ENCODE assay signal across 9 mouse cellular contexts in genomic region chr6:52197271-52197670, GRCm38 (mm10). TPM values are rescaled to one million over a fixed set of nuclear protein-coding genes. Genes with fewer than 3 reads are reported as not detected.
DNase-seq lines count a peak whose midpoint lies in the region; ATAC-seq and TF ChIP-seq lines count a peak whose summit lies in the region.
"Had no signal": no experiment of that assay in that cellular context is flagged by ENCODE, and none has a peak within 500 bp of the region (broad histone marks: within the 10 kb centered on the region; RNA-seq: fewer than 3 reads in every experiment).

No protein-coding gene starts in this region.

- DNase-seq in retina, embryonic 14.5 days (ENCODE audit: low spot score), result peak; percentile 65
- DNase-seq in retina, postnatal 1 day, result no peak
- DNase-seq in heart, postnatal 0 days (ENCODE audit: low spot score), result peak; percentile 71
- DNase-seq in limb, embryonic 11.5 days (ENCODE audit: low spot score), result peak; percentile 65
- no peak for DNase-seq in cerebellum, postnatal 14 days
- no peak for DNase-seq in cerebellum, postnatal 36 days

- H3K27me3 ChIP-seq in heart, postnatal 0 days (ENCODE audit: control insufficient read depth, insufficient read depth, low read length), result peaks cover 100% of the 10 kb centered on the region
- H3K27me3 ChIP-seq in limb, embryonic 11.5 days (ENCODE audit: control insufficient read depth, insufficient read depth, low read length), result no peaks in the 10 kb centered on the region
- H3K27me3 ChIP-seq in stomach, embryonic 16.5 days (ENCODE audit: control insufficient read depth, insufficient read depth, low read length), result peaks cover 8% of the 10 kb centered on the region; the same call in 1 of the 2 replicates
- peaks cover 97% of the 10 kb centered on the region for H3K27me3 ChIP-seq in forebrain, embryonic 12.5 days

- no peaks in the 10 kb centered on the region for H3K9me3 ChIP-seq in heart, postnatal 0 days (replicated peaks; ENCODE audit: control insufficient read depth, low read length)
- no peaks in the 10 kb centered on the region for H3K9me3 ChIP-seq in limb, embryonic 11.5 days (ENCODE audit: control insufficient read depth, low read length)
- H3K9me3 ChIP-seq in stomach, embryonic 16.5 days (replicated peaks; ENCODE audit: control insufficient read depth, low read length), result no peaks in the 10 kb centered on the region
- H3K9me3 ChIP-seq in forebrain, embryonic 12.5 days, result no peaks in the 10 kb centered on the region

- no peak overlapping the region for H3K4me2 ChIP-seq in heart, postnatal 0 days (ENCODE audit: low read depth, low read length)
- peak overlapping the region; percentile 4; the same call in 1 of the 2 replicates for H3K4me2 ChIP-seq in limb, embryonic 11.5 days (ENCODE audit: low read depth, severe bottlenecking)
- peak overlapping the region; percentile 45 for H3K4me2 ChIP-seq in stomach, embryonic 16.5 days (ENCODE audit: low read depth, low read length)
- H3K4me2 ChIP-seq in forebrain, embryonic 12.5 days, result no peak overlapping the region

- 0 out of 2 replicates have a peak, but pooled peaks cover under 1% of the 10 kb centered on the region for H3K4me1 ChIP-seq in heart, postnatal 0 days (ENCODE audit: control insufficient read depth, insufficient read depth)
- H3K4me1 ChIP-seq in limb, embryonic 11.5 days (ENCODE audit: control insufficient read depth, insufficient read depth, low read length), result peaks cover 36% of the 10 kb centered on the region
- H3K4me1 ChIP-seq in stomach, embryonic 16.5 days (ENCODE audit: control insufficient read depth, insufficient read depth, low read length), result peaks cover 29% of the 10 kb centered on the region
- no peaks in the 10 kb centered on the region for H3K4me1 ChIP-seq in forebrain, embryonic 12.5 days

- no peak overlapping the region for H3K9ac ChIP-seq in heart, postnatal 0 days (replicated peaks; ENCODE audit: low read depth, low read length)
- no peak overlapping the region for H3K9ac ChIP-seq in limb, embryonic 11.5 days (ENCODE audit: low read length)
- peak overlapping the region; percentile 58 for H3K9ac ChIP-seq in stomach, embryonic 16.5 days (ENCODE audit: low read length)
- H3K9ac ChIP-seq in forebrain, embryonic 12.5 days, result no peak overlapping the region

- no peaks in the 10 kb centered on the region for H3K36me3 ChIP-seq in heart, postnatal 0 days (replicated peaks; ENCODE audit: control insufficient read depth, insufficient read depth, low read length)
- H3K36me3 ChIP-seq in limb, embryonic 11.5 days (ENCODE audit: control insufficient read depth, insufficient read depth, low read length), result no peaks in the 10 kb centered on the region
- H3K36me3 ChIP-seq in stomach, embryonic 16.5 days (ENCODE audit: control insufficient read depth, insufficient read depth, low read length), result no peaks in the 10 kb centered on the region
- H3K36me3 ChIP-seq in forebrain, embryonic 12.5 days (replicated peaks), result no peaks in the 10 kb centered on the region

- peak; percentile 60 for ATAC-seq in heart, postnatal 0 days (ENCODE audit: insufficient read depth, low read depth)
- no peak for ATAC-seq in limb, embryonic 11.5 days (ENCODE audit: insufficient number of reproducible peaks, low FRiP score, low TSS enrichment, low read depth)
- ATAC-seq in stomach, embryonic 16.5 days (ENCODE audit: insufficient read depth, low FRiP score), result peak; percentile 82
- no peak for ATAC-seq in forebrain, embryonic 12.5 days (ENCODE audit: low FRiP score)

- peak; percentile 55 for TF ChIP-seq CTCF in heart, postnatal 0 days (IDR thresholded peaks at IDR 0.05; ENCODE audit: low read depth)

- no peak overlapping the region for H3K4me3 ChIP-seq in heart, postnatal 0 days (ENCODE audit: low read depth, low read length)
- no peak overlapping the region for H3K4me3 ChIP-seq in limb, embryonic 11.5 days (ENCODE audit: low read depth, low read length)
- H3K4me3 ChIP-seq in stomach, embryonic 16.5 days (replicated peaks; ENCODE audit: low read length), result peak overlapping the region; percentile 23
- no peak overlapping the region for H3K4me3 ChIP-seq in forebrain, embryonic 12.5 days (replicated peaks)

- no peak overlapping the region for H3K27ac ChIP-seq in heart, postnatal 0 days (ENCODE audit: low read depth)
- H3K27ac ChIP-seq in limb, embryonic 11.5 days (replicated peaks; ENCODE audit: low read depth, low read length), result no peak overlapping the region
- H3K27ac ChIP-seq in stomach, embryonic 16.5 days (ENCODE audit: low read length), result peak overlapping the region; percentile 89
- no peak overlapping the region for H3K27ac ChIP-seq in forebrain, embryonic 12.5 days

- no peak for TF ChIP-seq EP300 in heart, postnatal 0 days (IDR thresholded peaks at IDR 0.05; ENCODE audit: low read depth)

- 7% methylated on average over 10 of the region's 10 CpGs for WGBS in heart, postnatal 0 days
- WGBS in limb, embryonic 11.5 days, result 10% methylated on average over 10 of the region's 10 CpGs
- 4% methylated on average over 10 of the region's 10 CpGs for WGBS in stomach, embryonic 16.5 days
- WGBS in forebrain, embryonic 12.5 days, result under 1% methylated on average over 10 of the region's 10 CpGs

RNA-seq across cellular contexts. Expression of gene Hoxa4, which starts 5.7 kb away (rescaled TPM):
- 0.38 TPM in 1 of 2 replicates, not detected in the other for total RNA-seq in heart, postnatal 0 days (2014; rRNA removed; ENCODE audit: low replicate concordance)
- polyA plus RNA-seq in heart, postnatal 0 days (2015; fragmentation: Nextera tagmentation; extraction: Ambion mirVana), result 0.08 and 0.18 TPM in 2 replicates
- 1.0 and 1.3 TPM in 2 replicates for polyA plus RNA-seq in limb, embryonic 11.5 days (2014; fragmentation: Nextera tagmentation; extraction: Ambion mirVana)
- polyA plus RNA-seq in stomach, embryonic 16.5 days (2015; fragmentation: Nextera tagmentation; extraction: Ambion mirVana), result 2.5 and 2.8 TPM in 2 replicates
- polyA plus RNA-seq in forebrain, embryonic 12.5 days (2016; fragmentation: Nextera tagmentation; extraction: Ambion mirVana), result not detected in 2 replicates

RNA-seq across cellular contexts. Expression of gene Hoxa5, which starts 7.1 kb away (rescaled TPM):
- 3.5 TPM in 1 of 2 replicates, not detected in the other for total RNA-seq in heart, postnatal 0 days (2014; rRNA removed; ENCODE audit: low replicate concordance)
- 0.36 and 0.65 TPM in 2 replicates for polyA plus RNA-seq in heart, postnatal 0 days (2015; fragmentation: Nextera tagmentation; extraction: Ambion mirVana)
- 11.0 and 11.3 TPM in 2 replicates for polyA plus RNA-seq in limb, embryonic 11.5 days (2014; fragmentation: Nextera tagmentation; extraction: Ambion mirVana)
- 8.8 and 11.0 TPM in 2 replicates for polyA plus RNA-seq in stomach, embryonic 16.5 days (2015; fragmentation: Nextera tagmentation; extraction: Ambion mirVana)
- not detected in 2 replicates for polyA plus RNA-seq in forebrain, embryonic 12.5 days (2016; fragmentation: Nextera tagmentation; extraction: Ambion mirVana)

RNA-seq across cellular contexts. Expression of gene Hoxa6, which starts 11.3 kb away (rescaled TPM):
- total RNA-seq in heart, postnatal 0 days (2014; rRNA removed; ENCODE audit: low replicate concordance), result not detected in 2 replicates
- not detected in 2 replicates for polyA plus RNA-seq in heart, postnatal 0 days (2015; fragmentation: Nextera tagmentation; extraction: Ambion mirVana)
- 3.5 and 4.6 TPM in 2 replicates for polyA plus RNA-seq in limb, embryonic 11.5 days (2014; fragmentation: Nextera tagmentation; extraction: Ambion mirVana)
- 1.3 and 1.4 TPM in 2 replicates for polyA plus RNA-seq in stomach, embryonic 16.5 days (2015; fragmentation: Nextera tagmentation; extraction: Ambion mirVana)
- not detected in 2 replicates for polyA plus RNA-seq in forebrain, embryonic 12.5 days (2016; fragmentation: Nextera tagmentation; extraction: Ambion mirVana)
- polyA plus RNA-seq: spleen, adult 2 months had no signal

RNA-seq across cellular contexts. Expression of gene Hoxa3, which starts 15.9 kb away (rescaled TPM):
- total RNA-seq in heart, postnatal 0 days (2014; rRNA removed; ENCODE audit: low replicate concordance), result 2.3 TPM in 1 of 2 replicates, not detected in the other
- polyA plus RNA-seq in heart, postnatal 0 days (2015; fragmentation: Nextera tagmentation; extraction: Ambion mirVana), result 0.36 and 0.37 TPM in 2 replicates
- polyA plus RNA-seq in limb, embryonic 11.5 days (2014; fragmentation: Nextera tagmentation; extraction: Ambion mirVana), result 5.6 and 6.2 TPM in 2 replicates
- polyA plus RNA-seq in stomach, embryonic 16.5 days (2015; fragmentation: Nextera tagmentation; extraction: Ambion mirVana), result 6.0 and 7.4 TPM in 2 replicates
- 0.32 TPM in 1 of 2 replicates, not detected in the other for polyA plus RNA-seq in forebrain, embryonic 12.5 days (2016; fragmentation: Nextera tagmentation; extraction: Ambion mirVana)

RNA-seq across cellular contexts. Expression of gene Gm28308, which starts 15.9 kb away (rescaled TPM):
- total RNA-seq in heart, postnatal 0 days (2014; rRNA removed; ENCODE audit: low replicate concordance), result not detected in 2 replicates
- polyA plus RNA-seq in heart, postnatal 0 days (2015; fragmentation: Nextera tagmentation; extraction: Ambion mirVana), result not detected in 2 replicates
- 1.1 and 1.3 TPM in 2 replicates for polyA plus RNA-seq in limb, embryonic 11.5 days (2014; fragmentation: Nextera tagmentation; extraction: Ambion mirVana)
- polyA plus RNA-seq in stomach, embryonic 16.5 days (2015; fragmentation: Nextera tagmentation; extraction: Ambion mirVana), result not detected in 2 replicates
- polyA plus RNA-seq in forebrain, embryonic 12.5 days (2016; fragmentation: Nextera tagmentation; extraction: Ambion mirVana), result not detected in 2 replicates
- polyA plus RNA-seq: spleen, adult 2 months had no signal

Comparison
In these comparisons a context has a peak if more than half of its experiments do, and no peak if none do; other contexts are left out.
1. DNase-seq: peak in retina, embryonic 14.5 days (single experiment), heart, postnatal 0 days (single experiment) and limb, embryonic 11.5 days (single experiment); none in retina, postnatal 1 day (single experiment), cerebellum, postnatal 14 days (0 of 2) and cerebellum, postnatal 36 days (0 of 2).
2. ATAC-seq: peak in heart, postnatal 0 days (single experiment) and stomach, embryonic 16.5 days (single experiment); none in limb, embryonic 11.5 days (single experiment) and forebrain, embryonic 12.5 days (single experiment).
3. H3K4me2 ChIP-seq: peak in limb, embryonic 11.5 days (single experiment) and stomach, embryonic 16.5 days (single experiment); none in heart, postnatal 0 days (single experiment) and forebrain, embryonic 12.5 days (single experiment).